Mouse (Mus musculus) embryonic facial prominence, embryonic 14.5 days (tissue): ENCODE data around the gene Themis3. TPM values are rescaled to one million over a fixed set of nuclear protein-coding genes. Genes with fewer than 3 reads are reported as not detected.

Experiments used
- ATAC-seq: fragments of 200-750 bp; cut with Nextera tagmentation; 2 replicates; pipeline ENCODE4 v1.8.0; 2017; ENCODE audit warnings: low read depth, moderate number of reproducible peaks, moderate TSS enrichment
- DNase-seq: peaks from one replicate; pipeline ENCODE4 v3.0.0-alpha.2; 2015; ENCODE audit warnings: low spot score
- H3K27ac ChIP-seq: fragments of 300-500 bp; sonication (generic); replicated peaks from 2 replicates; pipeline ENCODE4 v1.5.1; 2014; ENCODE audit warnings: low read depth, mild to moderate bottlenecking, low read length, moderate library complexity
- H3K27me3 ChIP-seq: fragments of 300-500 bp; sonication (generic); replicated peaks from 2 replicates; pipeline ENCODE4 v1.6.1; 2014; ENCODE audit warnings: low read length; ENCODE audit not compliant: control insufficient read depth, insufficient read depth
- H3K36me3 ChIP-seq: fragments of 300-500 bp; sonication (generic); 2 replicates; pipeline ENCODE4 v1.6.1; 2014; ENCODE audit warnings: low read length, mixed read lengths; ENCODE audit not compliant: control insufficient read depth, insufficient read depth
- H3K4me1 ChIP-seq: fragments of 300-500 bp; sonication (generic); 2 replicates; pipeline ENCODE4 v1.6.1; 2014; ENCODE audit warnings: antibody characterized with exemption, low read length; ENCODE audit not compliant: control insufficient read depth, insufficient read depth
- H3K4me2 ChIP-seq: fragments of 300-500 bp; sonication (generic); 2 replicates; pipeline ENCODE4 v1.6.1; 2014; ENCODE audit warnings: low read depth, mild to moderate bottlenecking, low read length, moderate library complexity, mixed read lengths
- H3K4me3 ChIP-seq: fragments of 300-500 bp; sonication (generic); 2 replicates; pipeline ENCODE4 v1.5.1; 2014; ENCODE audit warnings: low read depth, mild to moderate bottlenecking, low read length
- H3K9ac ChIP-seq: fragments of 300-500 bp; sonication (generic); 2 replicates; pipeline ENCODE4 v1.6.1; 2014; ENCODE audit warnings: low read depth, mild to moderate bottlenecking, low read length, moderate library complexity, mixed read lengths
- H3K9me3 ChIP-seq: fragments of 300-500 bp; sonication (generic); 2 replicates; pipeline ENCODE4 v1.6.1; 2016; ENCODE audit warnings: low read length; ENCODE audit not compliant: control insufficient read depth
- WGBS: fragments of 180-500 bp; shearing (Covaris S2); extraction: QIAGEN DNeasy Blood & Tissue Kit; methylation state at CpG from one replicate; pipeline ENCODE4 v1.1.7; 2014; 5-methylcytosine and 5-hydroxymethylcytosine counted together
- polyA plus RNA-seq: library from polyadenylated mRNA; unstranded; fragments of >200 nt; fragmentation: Nextera tagmentation; extraction: Ambion mirVana; gene quantifications from 2 replicates; pipeline ENCODE4 v1.2.1, GENCODE M21; 2014

The Themis3 gene
- polyA plus RNA-seq, 1 experiment from 2014 or later = not detected

DNA sequence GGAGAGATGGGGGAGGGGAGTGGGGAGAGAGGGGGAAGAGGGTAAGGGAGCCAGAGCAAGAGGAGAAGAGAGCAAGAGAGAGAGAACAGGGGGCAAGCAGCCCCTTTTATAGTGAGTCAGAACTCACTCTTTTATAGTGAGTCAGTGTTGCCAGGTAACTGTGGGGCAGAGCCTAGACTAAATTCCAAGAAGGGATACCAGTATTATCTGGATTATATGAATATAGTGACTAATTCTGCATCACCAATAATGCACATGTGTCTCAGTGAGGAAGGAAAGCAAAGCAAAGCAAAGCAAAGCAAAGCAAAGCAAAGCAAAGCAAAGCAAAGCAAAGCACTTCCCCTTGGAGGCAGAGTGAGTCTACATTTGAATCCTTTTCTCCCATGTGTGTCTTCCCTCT, 835 bp upstream of the Themis3 start:
- H3K4me2 ChIP-seq = no peak overlapping the region
- H3K27me3 ChIP-seq = no peaks in the 10 kb centered on the region
- no peaks in the 10 kb centered on the region for H3K36me3 ChIP-seq
- peaks cover 8% of the 10 kb centered on the region; the same call in 1 of the 2 replicates for H3K4me1 ChIP-seq
- DNase-seq (no peak), ATAC-seq (no peak)
- H3K9me3 ChIP-seq = no peaks in the 10 kb centered on the region
- H3K27ac ChIP-seq = no peak overlapping the region
- no peak overlapping the region for H3K4me3 ChIP-seq
- no peak overlapping the region for H3K9ac ChIP-seq

DNA sequence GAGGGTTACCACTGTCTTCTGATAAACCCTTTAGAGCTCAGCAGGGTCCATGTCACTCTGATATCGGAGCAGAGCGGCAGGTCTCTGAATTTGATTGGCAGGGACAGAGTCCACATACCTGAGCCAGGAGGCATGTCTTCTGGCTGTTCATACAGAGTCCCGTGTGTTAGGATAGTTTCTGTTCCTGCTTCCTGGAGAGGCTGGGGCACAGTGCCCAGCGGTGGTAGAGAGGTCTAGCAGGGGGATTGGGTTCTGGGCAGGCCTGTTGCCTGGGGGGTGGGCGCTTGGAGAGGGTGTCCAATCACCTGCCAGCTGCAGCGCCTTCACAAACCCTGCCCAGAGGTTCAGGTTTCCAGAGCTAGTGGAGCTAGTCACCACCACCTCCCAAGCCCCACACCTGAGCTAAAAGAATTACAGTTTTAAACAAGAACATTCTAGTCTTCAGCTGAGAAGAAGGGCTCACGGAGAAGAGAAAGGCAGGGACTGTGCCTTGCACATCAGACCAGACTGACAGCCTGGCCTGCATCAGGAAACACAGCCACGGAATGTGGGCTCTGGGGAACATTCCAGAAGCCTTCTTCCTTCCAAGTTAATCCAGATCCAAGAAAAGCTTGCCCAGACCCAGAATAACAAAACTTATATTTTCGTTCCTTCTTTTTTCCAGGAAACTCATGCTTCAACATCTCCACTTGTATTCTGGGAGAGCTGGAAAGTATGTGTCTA, 3.9 kb downstream of the Themis3 start:
- WGBS = 43% methylated on average over 9 of the region's 9 CpGs
- peaks cover 10% of the 10 kb centered on the region; the same call in 1 of the 2 replicates for H3K4me1 ChIP-seq
- no peak overlapping the region for H3K9ac ChIP-seq
- H3K27me3 ChIP-seq = no peaks in the 10 kb centered on the region
- no peak overlapping the region for H3K4me3 ChIP-seq
- H3K9me3 ChIP-seq = no peaks in the 10 kb centered on the region
- DNase-seq = peak; percentile 70
- peak; percentile 92; the same call in 1 of the 2 replicates for ATAC-seq
- no peak overlapping the region; the same call in 1 of the 2 replicates for H3K27ac ChIP-seq
- no peaks in the 10 kb centered on the region for H3K36me3 ChIP-seq
- peak overlapping the region; percentile 32 for H3K4me2 ChIP-seq

DNA sequence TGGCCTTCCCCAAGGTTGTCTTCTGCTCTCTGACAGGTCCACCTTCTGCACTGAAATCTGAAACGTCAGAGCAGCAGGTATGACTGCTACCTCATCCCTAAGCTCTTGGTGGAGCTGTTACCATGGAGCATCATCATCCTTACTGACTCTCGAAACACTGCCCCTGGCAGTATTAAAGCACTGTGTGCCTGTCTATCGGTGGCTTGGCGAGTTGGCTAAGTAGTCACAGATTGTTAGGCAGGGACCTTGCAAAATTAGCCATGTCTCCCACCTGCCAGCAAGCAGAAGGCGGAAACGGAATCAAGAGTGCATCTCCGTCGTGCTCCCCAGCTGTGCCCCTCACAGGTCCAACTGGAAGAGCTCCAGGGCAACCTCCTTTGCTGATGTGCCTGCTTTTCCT, 4.6 kb downstream of the Themis3 start:
- Histone ChIP-seq H3K4me3 (no peak overlapping the region), H3K9ac (no peak overlapping the region), H3K4me2 (peak overlapping the region; percentile 32), H3K9me3 (no peaks in the 10 kb centered on the region), H3K36me3 (no peaks in the 10 kb centered on the region), H3K27me3 (no peaks in the 10 kb centered on the region), H3K27ac (no peak overlapping the region), H3K4me1 (peaks cover 10% of the 10 kb centered on the region; the same call in 1 of the 2 replicates)
- DNase-seq (no peak), ATAC-seq (no peak)
- WGBS = 62% methylated on average over 8 of the region's 8 CpGs

DNA sequence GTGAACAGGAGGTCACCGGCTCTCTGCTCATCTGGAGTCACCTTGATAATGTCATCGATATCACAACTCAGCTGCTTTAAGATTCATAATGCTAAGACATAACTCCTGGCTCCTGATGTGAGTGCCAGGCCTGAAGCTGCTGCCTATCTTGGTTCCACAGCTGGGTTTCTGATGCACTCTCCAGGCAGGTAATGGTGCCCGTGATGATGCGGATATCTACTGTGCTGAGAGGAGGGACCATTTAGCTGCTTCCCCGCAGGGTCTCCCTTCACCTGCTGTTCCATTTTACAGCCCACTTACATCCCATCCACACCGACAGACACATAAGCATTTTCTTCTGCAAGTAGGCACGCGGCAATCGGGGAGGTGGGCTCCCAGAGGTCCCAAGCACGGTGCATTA, 7.7 kb downstream of the Themis3 start:
- DNase-seq (no peak), ATAC-seq (no peak)
- no peaks in the 10 kb centered on the region for H3K9me3 ChIP-seq
- no peaks in the 10 kb centered on the region for H3K27me3 ChIP-seq
- H3K4me3 ChIP-seq = no peak overlapping the region
- whole genome bisulfite sequencing = 87% methylated on average over 10 of the region's 10 CpGs
- H3K4me1 ChIP-seq = peaks cover 10% of the 10 kb centered on the region; the same call in 1 of the 2 replicates
- no peak overlapping the region for H3K9ac ChIP-seq
- H3K4me2 ChIP-seq = no peak overlapping the region
- no peak overlapping the region for H3K27ac ChIP-seq
- H3K36me3 ChIP-seq = no peaks in the 10 kb centered on the region

DNA sequence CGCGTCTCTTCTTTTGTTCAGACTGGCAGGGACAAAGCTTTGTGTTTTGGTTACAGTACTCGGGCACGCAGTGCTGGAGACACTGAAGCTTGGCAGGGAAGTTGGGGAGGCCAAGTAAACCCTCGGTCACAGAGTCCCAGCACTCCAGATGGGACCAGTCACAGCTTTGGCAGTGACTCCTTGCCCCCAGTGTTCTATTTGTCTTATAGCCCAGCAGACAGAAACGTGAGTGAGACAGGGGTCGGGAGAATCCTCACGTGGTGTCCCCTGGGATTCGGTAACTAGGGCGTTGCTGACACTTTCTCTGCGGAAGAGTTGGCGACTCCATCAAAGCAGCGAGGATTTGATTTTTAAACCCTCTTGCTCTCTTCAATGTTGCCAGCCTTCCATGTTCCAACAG, 8.3 kb downstream of the Themis3 start:
- H3K4me2 ChIP-seq = no peak overlapping the region
- H3K4me3 ChIP-seq = no peak overlapping the region
- H3K9ac ChIP-seq = no peak overlapping the region
- 80% methylated on average over 13 of the region's 13 CpGs for WGBS
- no peak overlapping the region for H3K27ac ChIP-seq
- ATAC-seq = no peak
- H3K36me3 ChIP-seq = no peaks in the 10 kb centered on the region
- DNase-seq = no peak
- H3K27me3 ChIP-seq = no peaks in the 10 kb centered on the region
- peaks cover 10% of the 10 kb centered on the region; the same call in 1 of the 2 replicates for H3K4me1 ChIP-seq
- H3K9me3 ChIP-seq = no peaks in the 10 kb centered on the region

DNA sequence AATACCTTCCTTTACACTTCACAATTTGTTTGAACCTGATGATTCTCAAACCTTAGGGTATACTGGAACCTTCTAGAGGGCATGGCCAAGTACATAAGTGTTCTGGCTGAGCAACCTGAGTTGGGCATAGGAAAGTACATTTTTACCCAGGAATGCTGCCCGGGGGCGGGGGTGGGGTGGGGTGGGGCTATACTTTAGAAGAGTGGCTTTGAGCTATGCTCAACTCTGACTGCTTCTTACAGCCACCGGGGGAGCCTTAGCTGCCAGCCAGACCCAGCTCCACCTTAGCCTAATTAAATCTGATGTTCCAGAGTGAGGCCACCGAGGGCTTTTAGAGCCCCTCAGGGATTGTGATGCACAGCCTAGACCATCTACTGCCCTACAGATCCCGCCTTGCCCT, 13.4 kb downstream of the Themis3 start:
- ATAC-seq (no peak), DNase-seq (no peak)
- no peak overlapping the region for H3K4me2 ChIP-seq
- no peaks in the 10 kb centered on the region for H3K9me3 ChIP-seq
- H3K27ac ChIP-seq = no peak overlapping the region
- H3K4me3 ChIP-seq = no peak overlapping the region
- 64% methylated on average over 5 of the region's 5 CpGs for WGBS
- H3K9ac ChIP-seq = no peak overlapping the region
- H3K4me1 ChIP-seq = no peaks in the 10 kb centered on the region
- no peaks in the 10 kb centered on the region for H3K36me3 ChIP-seq
- H3K27me3 ChIP-seq = no peaks in the 10 kb centered on the region

DNA sequence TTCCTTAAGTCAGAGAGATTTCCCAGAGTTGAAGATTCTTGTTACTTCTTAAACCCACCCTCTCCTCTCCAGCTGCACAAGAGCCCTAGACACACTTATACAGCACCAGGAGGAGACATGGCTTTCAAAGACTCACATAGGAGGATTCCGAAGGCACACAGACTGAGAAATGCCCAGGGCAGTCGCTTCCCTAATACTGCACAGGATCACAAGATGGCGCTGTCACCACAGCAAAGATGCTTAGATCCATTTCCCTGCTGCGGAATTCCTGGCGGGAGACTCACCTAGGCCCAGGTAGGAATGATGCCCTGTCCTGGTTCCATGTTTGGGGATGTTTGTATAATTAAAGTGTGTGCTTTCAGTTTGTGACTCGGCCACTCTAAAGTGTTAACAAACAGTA, 16.4 kb downstream of the Themis3 start:
- peak; percentile 69 for DNase-seq
- Histone ChIP-seq H3K4me3 (no peak overlapping the region), H3K4me2 (no peak overlapping the region), H3K9ac (no peak overlapping the region), H3K9me3 (no peaks in the 10 kb centered on the region), H3K27ac (no peak overlapping the region), H3K4me1 (no peaks in the 10 kb centered on the region), H3K27me3 (no peaks in the 10 kb centered on the region), H3K36me3 (no peaks in the 10 kb centered on the region)
- 0 out of 2 replicates have a peak, but pooled peaks have one; percentile 47 for ATAC-seq
- WGBS = 17% methylated on average over 6 of the region's 6 CpGs

DNA sequence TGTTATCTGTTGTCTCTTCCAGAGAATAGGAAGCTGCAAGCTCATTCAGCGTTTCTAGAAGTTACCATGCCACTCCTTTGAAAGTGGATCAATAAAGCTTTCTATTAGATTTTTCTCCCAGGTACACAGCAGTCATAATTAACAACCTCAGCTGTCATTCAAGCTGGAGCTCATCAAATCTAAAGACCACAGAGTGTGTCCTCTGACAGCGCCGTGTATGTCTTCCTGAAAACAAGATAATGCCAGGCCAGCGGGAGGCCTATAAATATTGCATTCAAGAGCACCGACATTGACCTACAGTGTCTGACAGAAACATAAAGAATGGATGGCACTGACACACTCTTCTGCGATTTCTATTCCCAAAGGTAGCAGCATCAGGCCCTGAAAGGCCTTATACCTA, 16.9 kb downstream of the Themis3 start:
- H3K9ac ChIP-seq = no peak overlapping the region
- no peaks in the 10 kb centered on the region for H3K27me3 ChIP-seq
- 76% methylated on average over 6 of the region's 6 CpGs for WGBS
- no peak overlapping the region for H3K4me2 ChIP-seq
- DNase-seq = no peak
- ATAC-seq = no peak
- no peaks in the 10 kb centered on the region for H3K4me1 ChIP-seq
- no peak overlapping the region for H3K27ac ChIP-seq
- no peaks in the 10 kb centered on the region for H3K36me3 ChIP-seq
- no peaks in the 10 kb centered on the region for H3K9me3 ChIP-seq
- H3K4me3 ChIP-seq = no peak overlapping the region

DNA sequence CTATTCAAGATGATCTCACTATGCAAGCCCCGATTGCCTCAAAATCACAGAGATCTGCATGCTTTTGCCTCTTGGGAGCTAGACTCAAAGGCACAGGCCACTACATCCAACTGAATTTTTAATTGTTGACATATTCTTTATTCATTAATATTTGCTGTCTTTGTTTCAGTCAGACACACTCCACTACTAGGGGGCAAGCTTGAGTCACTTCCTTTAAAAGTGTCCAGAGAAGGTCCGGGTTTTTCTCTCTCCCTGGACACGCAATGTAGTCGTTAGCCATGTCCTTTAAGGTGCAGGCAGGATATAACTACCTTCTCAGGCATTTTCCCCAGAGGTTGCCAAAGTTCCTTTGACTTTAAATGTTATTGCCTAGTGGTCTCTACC, 21.8 kb downstream of the Themis3 start:
- no peaks in the 10 kb centered on the region for H3K4me1 ChIP-seq
- no peak for ATAC-seq
- no peak for DNase-seq
- no peaks in the 10 kb centered on the region for H3K9me3 ChIP-seq
- WGBS = 71% methylated on average over 4 of the region's 4 CpGs
- no peak overlapping the region for H3K4me2 ChIP-seq
- no peak overlapping the region for H3K9ac ChIP-seq
- H3K27me3 ChIP-seq = no peaks in the 10 kb centered on the region
- no peaks in the 10 kb centered on the region for H3K36me3 ChIP-seq
- H3K27ac ChIP-seq = no peak overlapping the region
- no peak overlapping the region for H3K4me3 ChIP-seq
